Mouse (Mus musculus): ENCODE results near the gene Rnf38. TPM values are rescaled to one million over a fixed set of nuclear protein-coding genes. Genes with fewer than 3 reads are reported as not detected.
A peak's percentile ranks its signal among the peaks of the same experiment; 100 is the strongest.

The Rnf38 gene
- polyA plus RNA-seq (2015; fragmentation: Nextera tagmentation; extraction: Ambion mirVana) = 16.1 and 19.4 TPM in 2 replicates

DNA sequence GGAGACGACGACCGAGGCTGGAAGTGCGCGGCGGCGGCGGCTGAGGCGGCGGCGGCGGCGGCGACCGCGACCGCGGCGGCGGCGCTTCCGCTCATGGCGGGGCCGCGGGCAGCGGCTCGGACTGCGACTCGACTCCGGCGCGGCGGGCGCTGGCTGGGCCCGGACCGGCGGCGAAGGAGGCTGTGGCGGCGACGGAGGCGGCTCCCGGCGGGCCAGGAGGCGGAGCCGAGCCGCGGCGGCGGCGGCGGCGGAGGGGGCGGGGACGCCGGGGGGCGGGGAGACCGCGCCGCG is at the start of gene Rnf38:
TSS of gene Rnf38 (minus strand) at position 77 of the 291 bp plus-strand sequence.
- Histone ChIP-seq H3K9me3 (no peaks in the 10 kb centered on the region), H3K9ac (peak within 1 kb of the TSS; percentile 80), H3K4me3 (replicated peaks) (peak within 1 kb of the TSS; percentile 73), H3K27ac (peak within 1 kb of the TSS; percentile 95), H3K36me3 (no peaks in the 10 kb centered on the region), H3K27me3 (replicated peaks) (no peaks in the 10 kb centered on the region), H3K4me2 (peak within 1 kb of the TSS; percentile 81), H3K4me1 (peaks cover 4% of the 10 kb centered on the region; the same call in 1 of the 2 replicates)
- WGBS = 0% methylated on average over 21 of the region's 61 CpGs
- ATAC-seq (ENCODE audit: insufficient read depth, low FRiP score, low read depth) = no peak

DNA sequence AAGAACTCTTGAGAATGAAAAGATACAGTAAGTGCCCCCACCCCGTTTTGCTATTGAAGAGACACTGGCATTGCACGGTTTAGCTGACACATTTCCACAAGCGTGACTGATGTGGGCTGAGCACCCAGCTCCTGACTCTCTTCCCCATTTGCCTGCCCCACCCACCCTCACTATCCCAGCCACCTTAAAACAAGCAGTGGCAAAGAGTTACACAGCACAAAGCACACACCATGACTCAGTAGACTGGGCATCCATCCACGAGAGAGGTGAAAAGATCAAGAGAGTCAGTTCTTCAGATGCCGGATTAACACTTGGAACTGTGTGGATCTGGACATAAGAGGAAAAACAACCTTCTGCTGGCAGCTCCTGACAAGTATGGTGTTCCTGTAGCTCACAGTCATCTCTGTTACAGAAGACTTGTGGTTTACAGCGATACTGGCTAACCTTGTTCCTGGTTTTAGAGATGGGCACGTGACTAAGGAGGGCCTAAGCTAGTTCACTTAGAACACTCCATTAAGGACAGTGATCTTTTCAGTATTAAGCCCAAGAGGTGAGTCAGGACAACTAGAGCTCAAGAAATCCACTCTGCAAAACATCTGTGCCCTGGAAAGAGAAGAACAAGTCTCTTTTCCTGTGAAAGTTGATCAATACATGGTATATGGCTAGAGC is 48.1 kb upstream of the Rnf38 start:
- no peak overlapping the region for H3K9ac ChIP-seq

DNA sequence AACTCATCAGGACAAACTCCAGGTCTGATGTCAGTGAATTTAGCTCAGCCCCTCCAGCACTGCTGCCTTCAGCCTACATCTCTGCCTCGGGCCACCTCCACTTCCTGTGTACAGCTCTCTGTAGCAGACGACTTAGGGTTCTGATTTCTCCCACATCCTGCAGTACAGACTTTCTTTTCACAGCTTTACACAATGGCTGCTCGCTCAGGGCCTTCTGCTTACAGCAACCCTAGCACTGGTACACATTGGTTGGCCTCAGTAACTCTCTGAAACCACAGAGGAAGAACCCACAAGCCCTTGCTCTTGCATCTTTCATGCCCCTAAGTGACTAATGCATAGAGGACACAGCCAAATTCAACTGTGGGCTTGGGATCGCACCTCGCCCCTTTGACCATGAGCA is 37.5 kb upstream of the Rnf38 start:
- H3K9ac ChIP-seq = no peak overlapping the region
- ATAC-seq (ENCODE audit: insufficient read depth, low FRiP score, low read depth) = no peak
- 61% methylated on average over 5 of the region's 5 CpGs for WGBS
- no peaks in the 10 kb centered on the region for H3K9me3 ChIP-seq
- H3K4me1 ChIP-seq = no peaks in the 10 kb centered on the region
- no peak overlapping the region for H3K4me2 ChIP-seq
- H3K27me3 ChIP-seq (replicated peaks) = no peaks in the 10 kb centered on the region
- no peak overlapping the region for H3K4me3 ChIP-seq (replicated peaks)
- no peaks in the 10 kb centered on the region for H3K36me3 ChIP-seq
- no peak overlapping the region for H3K27ac ChIP-seq

More for the DNA sequence above, 48.1 kb upstream of the Rnf38 start:
- no peaks in the 10 kb centered on the region for H3K27me3 ChIP-seq (replicated peaks)
- no peaks in the 10 kb centered on the region for H3K36me3 ChIP-seq
- no peak overlapping the region for H3K4me3 ChIP-seq (replicated peaks)
- no peak overlapping the region for H3K4me2 ChIP-seq
- ATAC-seq (ENCODE audit: insufficient read depth, low FRiP score, low read depth) = no peak
- no peaks in the 10 kb centered on the region for H3K4me1 ChIP-seq
- peak overlapping the region; percentile 63; the same call in 1 of the 2 replicates for H3K27ac ChIP-seq
- WGBS = 62% methylated on average over 7 of the region's 7 CpGs
- no peaks in the 10 kb centered on the region for H3K9me3 ChIP-seq

DNA sequence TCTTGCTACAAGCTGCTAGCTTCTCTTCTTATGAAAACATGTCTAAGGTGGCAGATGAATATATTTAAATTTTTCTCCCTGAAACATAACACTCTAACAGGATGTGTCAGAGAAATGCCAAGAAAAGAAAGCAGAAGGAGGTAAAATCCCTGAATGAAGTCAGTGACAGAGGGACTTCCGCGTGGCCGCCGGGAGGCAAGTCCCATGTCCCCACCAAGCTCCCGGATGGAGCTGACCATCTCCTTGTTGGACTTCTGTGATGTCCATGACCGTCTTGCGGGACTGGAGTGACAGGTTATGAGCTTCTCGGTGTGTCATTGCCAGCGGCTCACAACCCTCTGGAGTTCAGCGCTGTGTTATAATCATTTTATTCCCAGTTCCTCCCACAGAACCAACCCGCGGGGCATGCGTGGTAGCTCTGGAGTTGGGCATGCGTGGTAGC is 35.8 kb upstream of the Rnf38 start:
- Histone ChIP-seq H3K36me3 (no peaks in the 10 kb centered on the region), H3K4me1 (no peaks in the 10 kb centered on the region), H3K4me2 (no peak overlapping the region), H3K27me3 (replicated peaks) (no peaks in the 10 kb centered on the region), H3K9me3 (no peaks in the 10 kb centered on the region), H3K27ac (no peak overlapping the region), H3K9ac (no peak overlapping the region), H3K4me3 (replicated peaks) (no peak overlapping the region)
- ATAC-seq (ENCODE audit: insufficient read depth, low FRiP score, low read depth) = no peak
- whole genome bisulfite sequencing = 90% methylated on average over 14 of the region's 14 CpGs

DNA sequence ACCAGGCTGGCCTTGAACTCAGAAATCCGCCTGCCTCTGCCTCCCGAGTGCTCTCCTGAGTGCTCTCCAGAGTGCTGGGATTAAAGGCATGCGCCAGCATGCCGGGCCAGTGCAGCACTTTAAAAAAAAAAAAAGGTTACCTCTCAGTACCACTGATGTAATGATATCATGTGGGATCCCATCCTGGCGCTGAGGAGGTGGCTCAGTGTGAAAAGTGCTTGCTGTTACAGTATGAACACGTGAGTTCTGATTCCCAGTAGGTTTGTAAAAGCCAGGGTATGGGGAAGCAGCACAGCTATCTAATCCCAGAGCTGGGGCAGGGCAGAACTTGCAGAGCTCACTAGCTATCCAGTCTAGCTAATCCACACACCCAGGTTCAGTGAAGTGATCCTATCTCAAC is 33.8 kb upstream of the Rnf38 start:
- H3K36me3 ChIP-seq = no peaks in the 10 kb centered on the region
- no peaks in the 10 kb centered on the region for H3K4me1 ChIP-seq
- H3K4me2 ChIP-seq = no peak overlapping the region
- H3K9ac ChIP-seq = no peak overlapping the region
- no peaks in the 10 kb centered on the region for H3K9me3 ChIP-seq
- WGBS = 84% methylated on average over 6 of the region's 6 CpGs
- ATAC-seq (ENCODE audit: insufficient read depth, low FRiP score, low read depth) = no peak
- H3K4me3 ChIP-seq (replicated peaks) = no peak overlapping the region
- H3K27me3 ChIP-seq (replicated peaks) = no peaks in the 10 kb centered on the region
- no peak overlapping the region for H3K27ac ChIP-seq

DNA sequence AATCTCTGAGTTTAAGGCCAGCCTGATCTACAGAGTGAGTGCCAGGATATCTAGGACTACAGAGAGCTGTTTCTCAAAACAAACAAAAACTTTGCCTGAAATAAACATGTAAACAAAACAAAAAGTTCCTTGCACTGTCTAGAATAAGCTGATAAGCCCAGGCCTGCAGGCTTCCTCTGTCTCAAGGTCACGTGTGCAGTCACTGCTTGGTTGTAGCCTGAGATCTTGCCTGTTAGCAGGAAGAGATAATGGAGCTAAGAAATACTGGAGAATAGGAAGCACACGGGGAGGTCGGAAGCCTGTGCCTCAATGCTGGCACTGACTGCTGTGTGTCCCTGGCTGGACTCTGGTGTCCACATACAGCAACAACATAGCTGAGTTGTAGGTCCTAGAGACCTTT is 31.9 kb upstream of the Rnf38 start:
- H3K4me3 ChIP-seq (replicated peaks) = no peak overlapping the region
- no peak overlapping the region for H3K27ac ChIP-seq
- H3K9me3 ChIP-seq = no peaks in the 10 kb centered on the region
- no peak overlapping the region for H3K4me2 ChIP-seq
- H3K9ac ChIP-seq = no peak overlapping the region
- no peaks in the 10 kb centered on the region for H3K36me3 ChIP-seq
- no peaks in the 10 kb centered on the region for H3K27me3 ChIP-seq (replicated peaks)
- no peaks in the 10 kb centered on the region for H3K4me1 ChIP-seq
- no peak for ATAC-seq (ENCODE audit: insufficient read depth, low FRiP score, low read depth)
- WGBS = 73% methylated on average over 3 of the region's 3 CpGs

DNA sequence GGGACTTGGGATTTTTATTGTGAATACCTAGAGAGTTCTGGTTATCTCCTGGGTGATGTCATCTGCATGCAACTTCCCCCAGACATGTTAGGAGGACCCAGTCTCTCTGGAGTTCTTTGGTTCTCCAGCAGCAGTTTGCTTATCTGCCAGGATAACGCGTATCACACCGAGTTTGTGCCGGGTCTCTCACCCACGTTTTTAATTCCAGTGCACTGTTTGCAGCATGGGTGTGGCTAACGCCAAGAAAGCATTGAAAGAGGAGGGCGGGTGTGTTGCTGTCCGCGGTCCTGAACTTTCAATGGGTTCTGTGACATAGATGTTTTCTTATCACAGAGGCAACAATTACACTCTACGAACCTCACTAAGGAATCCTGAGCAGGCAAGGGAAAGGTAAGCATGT is 26.7 kb upstream of the Rnf38 start:
- Histone ChIP-seq H3K36me3 (no peaks in the 10 kb centered on the region), H3K4me3 (replicated peaks) (no peak overlapping the region), H3K4me1 (no peaks in the 10 kb centered on the region), H3K27me3 (replicated peaks) (no peaks in the 10 kb centered on the region), H3K4me2 (no peak overlapping the region), H3K9me3 (no peaks in the 10 kb centered on the region), H3K9ac (no peak overlapping the region), H3K27ac (no peak overlapping the region)
- no peak for ATAC-seq (ENCODE audit: insufficient read depth, low FRiP score, low read depth)
- 2% methylated on average over 10 of the region's 10 CpGs for WGBS

DNA sequence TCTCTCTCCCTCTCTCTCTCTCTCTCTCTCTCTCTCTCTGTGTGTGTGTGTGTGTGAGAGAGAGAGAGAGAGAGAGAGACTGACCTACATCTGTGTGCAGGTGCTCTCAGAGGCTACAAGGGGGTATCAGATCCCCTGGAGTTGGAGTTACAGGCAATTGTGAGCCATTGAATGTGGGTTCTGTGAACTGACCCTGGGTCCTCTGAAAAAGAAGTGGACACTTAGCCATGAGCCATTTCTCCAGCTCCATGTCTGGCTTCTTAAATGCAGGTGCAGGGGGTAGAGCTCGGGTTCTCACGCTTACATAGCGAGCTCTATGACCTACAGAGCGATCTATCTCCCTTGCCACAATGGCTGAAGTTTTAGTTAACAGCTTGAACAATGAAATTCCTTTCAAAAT is 25.5 kb upstream of the Rnf38 start:
- no peak for ATAC-seq (ENCODE audit: insufficient read depth, low FRiP score, low read depth)
- Histone ChIP-seq H3K4me2 (no peak overlapping the region), H3K4me1 (no peaks in the 10 kb centered on the region), H3K9me3 (no peaks in the 10 kb centered on the region), H3K36me3 (no peaks in the 10 kb centered on the region), H3K4me3 (replicated peaks) (no peak overlapping the region), H3K27ac (no peak overlapping the region), H3K27me3 (replicated peaks) (no peaks in the 10 kb centered on the region), H3K9ac (no peak overlapping the region)
- 72% methylated on average over 4 of the region's 4 CpGs for WGBS

DNA sequence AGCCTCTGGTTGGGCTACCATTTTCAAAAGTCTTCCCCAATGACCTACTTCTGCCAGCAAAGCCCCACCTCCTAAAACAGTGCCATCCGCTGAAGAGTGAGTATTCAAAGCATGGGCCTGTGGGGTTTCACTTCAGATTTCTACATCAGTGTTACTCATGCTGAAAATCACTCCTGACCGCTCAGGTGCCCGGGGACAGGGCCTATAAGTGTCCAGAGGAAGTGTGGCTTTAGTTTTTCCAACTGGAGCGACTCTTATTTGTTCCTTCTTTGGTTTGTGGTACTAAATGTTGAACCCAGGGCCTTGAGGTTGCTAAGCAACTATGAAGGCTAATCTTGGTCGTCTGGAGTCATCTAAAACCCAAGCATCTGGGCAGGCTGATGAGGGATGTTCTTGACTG is 21.0 kb upstream of the Rnf38 start:
- WGBS = 68% methylated on average over 5 of the region's 5 CpGs

DNA sequence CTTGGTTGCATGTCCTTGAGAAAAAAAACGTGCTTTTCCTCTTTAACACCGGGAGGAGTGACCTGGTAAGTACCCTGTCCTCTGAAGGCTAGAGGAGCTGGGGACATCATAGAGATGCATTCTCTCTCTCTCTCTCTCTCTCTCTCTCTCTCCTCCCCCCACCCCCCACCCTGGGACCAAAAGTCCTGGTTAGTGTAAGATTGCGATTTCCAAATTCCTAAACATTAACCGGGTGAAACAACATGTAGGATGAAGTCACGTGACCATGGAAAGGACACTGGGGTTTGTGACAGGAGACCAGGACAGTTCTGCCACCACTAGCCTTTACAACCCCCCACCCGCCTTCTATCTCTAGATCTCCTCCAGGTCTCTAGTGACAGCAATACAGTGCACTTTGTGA is 19.6 kb upstream of the Rnf38 start:
- WGBS = 7% methylated on average over 6 of the region's 6 CpGs
- no peak overlapping the region for H3K9ac ChIP-seq
- H3K4me1 ChIP-seq = no peaks in the 10 kb centered on the region
- no peak overlapping the region for H3K4me3 ChIP-seq (replicated peaks)
- no peaks in the 10 kb centered on the region for H3K9me3 ChIP-seq
- no peak overlapping the region for H3K27ac ChIP-seq
- H3K4me2 ChIP-seq = no peak overlapping the region
- no peaks in the 10 kb centered on the region for H3K27me3 ChIP-seq (replicated peaks)
- H3K36me3 ChIP-seq = no peaks in the 10 kb centered on the region
- no peak for ATAC-seq (ENCODE audit: insufficient read depth, low FRiP score, low read depth)

More for the DNA sequence above, 21.0 kb upstream of the Rnf38 start:
- Histone ChIP-seq H3K27me3 (replicated peaks) (no peaks in the 10 kb centered on the region), H3K9me3 (no peaks in the 10 kb centered on the region), H3K4me3 (replicated peaks) (no peak overlapping the region), H3K9ac (no peak overlapping the region), H3K27ac (no peak overlapping the region), H3K4me1 (no peaks in the 10 kb centered on the region), H3K36me3 (no peaks in the 10 kb centered on the region), H3K4me2 (no peak overlapping the region)
- ATAC-seq (ENCODE audit: insufficient read depth, low FRiP score, low read depth) = no peak

DNA sequence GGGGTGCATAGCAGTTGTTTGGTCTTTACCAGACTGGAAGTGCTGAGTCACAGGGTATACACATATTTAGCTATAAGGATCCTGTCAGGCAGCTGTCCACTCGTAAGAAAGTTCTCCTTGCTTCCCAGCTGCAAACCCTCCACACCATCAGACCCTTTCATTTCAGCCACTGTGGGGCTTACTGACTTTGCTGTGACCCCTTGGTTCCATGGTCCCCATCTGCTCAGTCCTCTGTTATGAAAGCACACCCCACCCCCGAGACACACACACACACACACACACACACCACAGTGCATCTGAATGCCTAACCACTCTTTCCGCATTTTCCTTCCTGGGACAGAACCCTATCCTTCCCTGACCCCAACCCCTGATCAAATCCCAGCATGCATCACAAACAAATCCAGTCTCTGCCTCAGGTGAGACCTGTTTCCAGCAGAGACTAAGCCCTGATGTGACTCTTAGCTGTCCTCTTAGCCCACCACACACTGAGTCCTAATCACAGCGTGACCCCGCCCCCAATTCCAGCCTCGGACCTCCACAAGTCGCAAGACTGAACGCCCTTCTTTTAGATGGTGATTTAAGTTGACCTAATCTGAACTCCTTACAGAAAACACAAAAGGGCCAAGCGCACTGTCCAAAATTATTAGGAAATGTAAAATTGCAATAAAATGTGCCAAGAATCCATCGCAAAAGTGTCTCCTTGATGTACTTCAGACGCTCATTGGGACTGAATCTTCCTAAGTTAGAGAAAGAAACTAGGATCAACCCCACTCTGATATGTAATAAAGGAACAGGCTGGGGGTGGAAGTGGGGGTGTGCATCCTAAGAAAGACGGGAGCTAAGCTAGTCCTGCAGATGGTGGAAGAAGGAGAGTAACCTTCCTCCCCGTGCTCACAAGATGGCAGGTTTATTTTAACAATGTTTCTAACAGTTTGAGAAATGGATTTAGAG is 18.7 kb upstream of the Rnf38 start:
- Histone ChIP-seq H3K4me3 (replicated peaks) (no peak overlapping the region), H3K36me3 (no peaks in the 10 kb centered on the region), H3K9me3 (no peaks in the 10 kb centered on the region), H3K27ac (no peak overlapping the region), H3K27me3 (replicated peaks) (no peaks in the 10 kb centered on the region), H3K9ac (no peak overlapping the region), H3K4me1 (0 out of 2 replicates have a peak, but pooled peaks cover 4% of the 10 kb centered on the region), H3K4me2 (no peak overlapping the region)
- 9% methylated on average over 13 of the region's 13 CpGs for WGBS
- ATAC-seq (ENCODE audit: insufficient read depth, low FRiP score, low read depth) = no peak

DNA sequence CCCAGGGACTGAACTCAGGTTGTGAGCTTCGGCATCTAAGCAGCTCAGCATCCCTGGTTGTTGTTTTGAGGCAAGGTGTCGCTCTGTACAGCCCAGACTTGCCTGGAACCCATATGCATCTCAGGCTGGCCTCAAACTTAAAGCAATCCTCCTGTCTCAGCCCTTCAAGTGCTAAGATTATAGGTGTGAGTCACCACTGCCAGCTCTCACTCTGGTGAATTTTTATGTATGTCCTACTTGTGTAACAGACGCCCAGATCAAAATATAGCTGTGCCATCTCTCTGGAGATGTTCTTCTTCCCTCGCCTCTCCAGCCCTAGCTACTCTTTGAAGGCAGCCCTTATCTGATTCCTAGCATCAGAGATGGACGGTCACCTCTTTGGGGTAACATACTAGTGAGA is 17.9 kb upstream of the Rnf38 start:
- no peak for ATAC-seq (ENCODE audit: insufficient read depth, low FRiP score, low read depth)
- WGBS = 74% methylated on average over 5 of the region's 5 CpGs

More for the DNA sequence above, 17.9 kb upstream of the Rnf38 start:
- no peak overlapping the region for H3K9ac ChIP-seq
- H3K4me3 ChIP-seq (replicated peaks) = no peak overlapping the region
- no peaks in the 10 kb centered on the region for H3K9me3 ChIP-seq
- H3K27me3 ChIP-seq (replicated peaks) = no peaks in the 10 kb centered on the region
- no peak overlapping the region for H3K27ac ChIP-seq
- H3K36me3 ChIP-seq = no peaks in the 10 kb centered on the region
- H3K4me2 ChIP-seq = no peak overlapping the region
- 0 out of 2 replicates have a peak, but pooled peaks cover 6% of the 10 kb centered on the region for H3K4me1 ChIP-seq

Data from stomach, embryonic 15.5 days (tissue).